Mouse (Mus musculus): ENCODE results near the gene 2310061N02Rik. TPM values are rescaled to one million over a fixed set of nuclear protein-coding genes. Genes with fewer than 3 reads are reported as not detected.

The 2310061N02Rik gene
- polyA plus RNA-seq, 1 experiment, result not detected

GRCm38 (mm10) chr16:88671571-88671970 lies 36.2 kb downstream of the 2310061N02Rik start, which contains the start of gene Krtap27-1:
Gene Krtap27-1 (minus strand): TSS chr16:88671671.
- Histone ChIP-seq H3K4me2 (ENCODE audit: low read depth) (no peak within 1 kb of the TSS), H3ac (ENCODE audit: control insufficient read depth, insufficient read length) (no peak within 1 kb of the TSS), H3K36me3 (ENCODE audit: control insufficient read depth, insufficient read depth) (no peaks in the 10 kb centered on the region)

DNA sequence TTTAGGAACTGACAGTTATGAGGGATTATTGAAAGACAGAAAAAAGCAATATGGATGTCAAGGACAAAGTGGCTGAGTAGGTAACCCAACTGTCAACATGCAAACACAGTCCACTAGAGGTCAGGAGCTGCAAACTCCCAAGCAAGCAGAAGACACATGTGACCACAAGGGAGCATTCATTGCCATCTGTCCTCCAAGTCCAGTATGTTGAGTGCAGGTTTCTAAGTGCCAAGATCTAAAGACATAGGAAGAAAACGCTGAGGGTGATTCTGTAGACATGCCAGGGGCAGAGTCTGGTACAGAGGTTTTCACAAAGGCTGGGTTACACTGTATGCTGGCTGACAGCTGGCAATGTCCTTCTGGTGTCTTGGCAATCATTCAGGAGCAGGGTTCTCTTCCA lies 50.3 kb downstream of the 2310061N02Rik start:
- no peak overlapping the region for H3K4me3 ChIP-seq
- H3K4me2 ChIP-seq (ENCODE audit: low read depth), result no peak overlapping the region
- TF ChIP-seq CEBPB (IDR thresholded peaks at IDR 0.05; ENCODE audit: insufficient read depth, poor library complexity, severe bottlenecking) (no peak), REST (IDR thresholded peaks at IDR 0.05; ENCODE audit: insufficient read depth, insufficient read length) (no peak)

More at GRCm38 (mm10) chr16:88671571-88671970, 36.2 kb downstream of the 2310061N02Rik start, which contains the start of gene Krtap27-1:
- Histone ChIP-seq H3K4me3 (no peak within 1 kb of the TSS), H3K79me2 (ENCODE audit: control insufficient read depth, insufficient read depth) (no peaks in the 10 kb centered on the region), H3K27me3 (ENCODE audit: control insufficient read depth, insufficient read depth, insufficient read length) (no peaks in the 10 kb centered on the region)
- TF ChIP-seq MYOD1 (IDR thresholded peaks at IDR 0.05; ENCODE audit: control insufficient read depth in 1 of 3, insufficient read length in 2 of 3, low read depth in 2 of 3), result no peak
- TF ChIP-seq MYOG (IDR thresholded peaks at IDR 0.05; ENCODE audit: control insufficient read depth in 1 of 3, insufficient read depth in 1 of 3, insufficient read length in 2 of 3, low read depth in 2 of 3), result no peak
- no peak for TF ChIP-seq E2F4 (IDR thresholded peaks at IDR 0.05; ENCODE audit: insufficient read depth)
- TF ChIP-seq SRF (IDR thresholded peaks at IDR 0.05; ENCODE audit: control insufficient read depth, insufficient read length, low read depth), result no peak
- TF ChIP-seq MAX (IDR thresholded peaks at IDR 0.05; ENCODE audit: low read depth), result no peak
- no peak for TF ChIP-seq TCF3 (IDR thresholded peaks at IDR 0.05; ENCODE audit: insufficient read length, low read depth)
- TF ChIP-seq CEBPB (IDR thresholded peaks at IDR 0.05; ENCODE audit: insufficient read depth, poor library complexity, severe bottlenecking), result no peak
- no peak for TF ChIP-seq USF1 (IDR thresholded peaks at IDR 0.05; ENCODE audit: low read depth)
- no peak for TF ChIP-seq POLR2AphosphoS2 (IDR thresholded peaks at IDR 0.05; ENCODE audit: insufficient read length, low read depth)
- TF ChIP-seq TCF12 (IDR thresholded peaks at IDR 0.05; ENCODE audit: insufficient read depth, poor library complexity, severe bottlenecking), result no peak
- no peak for TF ChIP-seq REST (IDR thresholded peaks at IDR 0.05; ENCODE audit: insufficient read depth, insufficient read length)
- no peak for TF ChIP-seq POLR2A (IDR thresholded peaks at IDR 0.05; ENCODE audit: insufficient read length, low read depth)

More for the DNA sequence above, 50.3 kb downstream of the 2310061N02Rik start:
- H3ac ChIP-seq (ENCODE audit: control insufficient read depth, insufficient read length), result no peak overlapping the region
- H3K79me2 ChIP-seq (ENCODE audit: control insufficient read depth, insufficient read depth), result no peaks in the 10 kb centered on the region
- H3K36me3 ChIP-seq (ENCODE audit: control insufficient read depth, insufficient read depth), result no peaks in the 10 kb centered on the region
- H3K27me3 ChIP-seq (ENCODE audit: control insufficient read depth, insufficient read depth, insufficient read length), result no peaks in the 10 kb centered on the region

Other genes with a start within 250 kb of the 2310061N02Rik start
- gene Cldn17, start 201.0 kb downstream of the 2310061N02Rik start, polyA plus RNA-seq (2012; fragmentation: generic; extraction: Trizol), result not detected
- not detected for gene Cldn8, start 144.8 kb downstream of the 2310061N02Rik start, polyA plus RNA-seq (2012; fragmentation: generic; extraction: Trizol)
- gene Krtap24-1, start 95.7 kb downstream of the 2310061N02Rik start, polyA plus RNA-seq (2012; fragmentation: generic; extraction: Trizol), result not detected
- gene 2310079G19Rik, start 80.3 kb downstream of the 2310061N02Rik start, polyA plus RNA-seq (2012; fragmentation: generic; extraction: Trizol), result not detected
- not detected for gene Krtap26-1, start 60.2 kb downstream of the 2310061N02Rik start, polyA plus RNA-seq (2012; fragmentation: generic; extraction: Trizol)
- not detected for gene Krtap27-1, start 36.3 kb downstream of the 2310061N02Rik start, polyA plus RNA-seq (2012; fragmentation: generic; extraction: Trizol)
- not detected for gene Krtap13-1, start 20.9 kb upstream of the 2310061N02Rik start, polyA plus RNA-seq (2012; fragmentation: generic; extraction: Trizol)
- gene Krtap13, start 43.7 kb upstream of the 2310061N02Rik start, polyA plus RNA-seq (2012; fragmentation: generic; extraction: Trizol), result not detected
- not detected for gene 2310034C09Rik, start 50.9 kb upstream of the 2310061N02Rik start, polyA plus RNA-seq (2012; fragmentation: generic; extraction: Trizol)
- not detected for gene 2310057N15Rik, start 66.2 kb upstream of the 2310061N02Rik start, polyA plus RNA-seq (2012; fragmentation: generic; extraction: Trizol)
- gene Gm5965, start 69.9 kb upstream of the 2310061N02Rik start, polyA plus RNA-seq (2012; fragmentation: generic; extraction: Trizol), result not detected
- gene Gm20741, start 104.3 kb upstream of the 2310061N02Rik start, polyA plus RNA-seq (2012; fragmentation: generic; extraction: Trizol), result not detected
- gene Krtap15, start 112.3 kb upstream of the 2310061N02Rik start, polyA plus RNA-seq (2012; fragmentation: generic; extraction: Trizol), result not detected
- not detected for gene Krtap14, start 118.2 kb upstream of the 2310061N02Rik start, polyA plus RNA-seq (2012; fragmentation: generic; extraction: Trizol)
- not detected for gene Krtap19-1, start 161.4 kb upstream of the 2310061N02Rik start, polyA plus RNA-seq (2012; fragmentation: generic; extraction: Trizol)
- gene Krtap19-2, start 166.3 kb upstream of the 2310061N02Rik start, polyA plus RNA-seq (2012; fragmentation: generic; extraction: Trizol), result not detected
- not detected for gene Krtap19-3, start 170.1 kb upstream of the 2310061N02Rik start, polyA plus RNA-seq (2012; fragmentation: generic; extraction: Trizol)
- gene Krtap19-4, start 177.1 kb upstream of the 2310061N02Rik start, polyA plus RNA-seq (2012; fragmentation: generic; extraction: Trizol), result not detected
- not detected for gene Krtap19-5, start 188.5 kb upstream of the 2310061N02Rik start, polyA plus RNA-seq (2012; fragmentation: generic; extraction: Trizol)
- gene Krtap19-9b, start 224.3 kb upstream of the 2310061N02Rik start, polyA plus RNA-seq (2012; fragmentation: generic; extraction: Trizol), result not detected